Mouse (Mus musculus): ENCODE measurements around the gene Ergic1.

Ergic1 gene

DNA sequence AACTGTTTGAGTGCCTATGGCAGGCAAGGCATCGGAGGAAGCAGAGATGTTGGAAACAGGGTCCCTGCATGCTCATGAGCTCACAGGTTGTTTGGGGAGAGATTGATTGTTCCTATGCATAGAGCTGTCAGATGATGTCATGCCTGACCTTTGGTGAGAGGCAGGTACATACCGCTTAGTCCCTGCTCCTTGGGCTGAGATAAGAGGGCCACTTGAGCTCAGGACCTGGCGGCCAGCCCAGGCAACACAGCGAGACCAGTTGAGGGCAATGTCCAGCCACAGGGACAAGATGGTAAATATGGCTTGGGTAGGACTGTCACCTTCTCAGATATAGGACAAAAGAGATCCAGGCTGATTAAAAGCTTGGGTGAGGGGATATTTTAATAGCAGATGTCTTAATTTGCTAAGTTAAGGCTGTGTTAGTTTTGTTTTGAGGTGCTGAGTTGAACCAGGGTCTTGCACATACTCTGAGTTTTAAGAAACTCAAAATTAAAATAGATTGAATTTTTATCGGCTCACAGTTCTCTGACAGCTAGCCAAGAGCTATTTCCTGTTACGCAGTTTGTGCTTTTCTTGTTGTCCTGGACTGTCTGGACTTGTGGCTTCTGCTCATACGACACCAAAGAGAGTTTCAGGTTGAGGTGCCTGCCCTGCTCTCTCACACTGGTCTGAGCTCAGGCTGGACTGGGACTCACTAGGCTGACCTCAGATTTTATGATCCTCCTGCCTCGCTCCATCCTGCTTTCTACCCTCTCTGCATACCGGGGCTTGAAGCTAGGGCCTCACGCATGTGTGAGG lies 138.7 kb downstream of the Ergic1 start:
- no peak for DNase-seq (ENCODE audit: low spot score)

DNA sequence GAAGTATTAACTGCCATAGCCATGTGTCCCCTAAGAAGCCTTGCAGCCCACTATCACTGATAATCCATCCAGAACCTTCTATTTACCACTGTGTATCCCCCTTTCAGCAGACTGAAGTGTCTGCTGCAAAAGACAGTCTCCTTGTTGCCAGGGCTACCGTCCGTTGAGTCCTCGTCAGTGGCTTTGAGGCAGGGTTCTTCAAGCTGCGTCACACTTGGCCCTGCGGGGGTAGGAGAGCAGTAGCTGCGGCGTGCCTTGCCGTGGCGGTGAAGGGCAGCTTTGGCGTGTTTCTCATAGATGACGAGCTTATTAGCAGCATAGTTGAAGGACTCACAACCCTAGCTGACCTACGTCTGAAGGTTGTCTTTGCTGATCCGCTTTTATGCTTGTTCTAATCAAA lies 140.3 kb downstream of the Ergic1 start:
- DNase-seq (ENCODE audit: low spot score) = no peak

DNA sequence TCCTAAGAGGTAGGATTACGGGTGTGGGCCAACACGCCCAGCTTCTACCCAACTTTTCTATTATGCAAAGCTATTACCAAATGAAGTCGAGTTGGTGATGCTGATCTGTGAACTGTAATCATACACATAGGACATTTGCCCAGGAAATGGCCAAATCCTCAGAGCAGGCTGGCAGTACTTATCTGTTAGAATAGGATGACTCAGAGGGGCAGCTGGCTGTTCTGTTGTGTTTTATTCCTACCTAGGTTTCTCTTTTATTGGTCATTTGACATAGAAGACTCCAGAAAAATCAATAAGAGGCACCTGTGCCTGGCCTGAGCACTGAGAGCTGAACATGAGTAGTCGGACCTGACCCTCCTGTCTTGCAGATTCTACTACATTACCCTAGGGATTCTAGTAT lies 141.3 kb downstream of the Ergic1 start:
- no peak for DNase-seq (ENCODE audit: low spot score)

DNA sequence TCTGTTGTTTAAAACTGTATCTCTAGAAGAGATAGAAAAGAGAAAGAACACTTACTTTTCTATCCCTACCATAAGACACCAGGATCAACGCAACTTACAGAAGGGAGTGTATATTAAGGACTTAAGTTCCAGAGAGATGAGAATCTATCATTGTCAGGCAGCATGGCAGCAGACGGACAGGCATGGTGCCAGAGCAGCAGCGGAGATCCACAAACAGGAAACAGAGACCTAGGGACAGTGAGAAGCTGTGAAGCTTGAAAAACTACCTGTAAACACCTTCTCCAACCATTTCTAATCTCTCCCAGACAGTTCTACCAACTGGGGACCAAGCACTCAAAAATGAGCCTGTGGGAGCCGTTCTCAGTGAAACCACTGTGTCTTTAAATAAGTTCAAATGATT lies 142.4 kb downstream of the Ergic1 start:
- no peak for DNase-seq (ENCODE audit: low spot score)

DNA sequence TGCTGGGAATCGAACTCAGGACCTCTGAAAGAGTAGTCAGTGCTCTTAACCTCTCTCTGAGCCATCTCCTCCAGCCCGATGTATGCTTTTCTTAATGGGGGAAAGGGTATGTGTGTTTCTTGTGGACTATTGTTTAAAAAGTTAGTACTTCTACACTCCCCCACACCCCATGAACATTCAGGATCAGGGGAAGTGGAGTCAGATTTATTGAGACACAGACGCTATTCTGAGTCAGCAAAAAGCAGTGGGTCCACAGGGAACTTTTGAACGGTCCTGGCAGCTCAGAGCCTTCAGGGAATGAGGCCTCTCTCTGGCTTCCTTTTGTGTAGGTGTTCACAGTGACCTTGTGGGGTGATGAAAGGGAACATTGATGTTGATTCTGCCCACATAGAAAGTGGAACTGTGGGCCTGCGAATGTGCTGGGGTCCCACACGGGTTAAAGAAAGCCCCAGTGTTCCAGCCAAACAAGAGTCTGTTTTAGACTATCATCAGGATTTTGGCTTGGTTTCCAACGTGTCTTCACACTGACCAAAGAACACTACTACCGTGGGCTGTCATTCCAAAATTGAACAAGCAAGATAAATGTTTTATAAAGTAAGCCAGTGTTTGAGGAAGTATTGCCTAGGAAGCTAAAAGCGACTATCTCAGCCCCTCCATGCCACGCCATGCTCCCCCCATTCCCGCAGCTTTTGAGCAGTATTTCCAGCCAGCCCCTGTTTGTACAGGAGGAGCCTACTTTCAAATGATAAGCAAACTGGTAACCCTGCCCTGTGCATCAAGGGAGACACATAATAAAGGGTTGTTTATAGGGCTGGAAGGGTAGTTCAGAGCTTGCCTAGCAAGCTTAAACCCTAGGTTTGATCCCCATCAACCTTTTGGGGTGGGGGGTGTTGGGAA lies 144.4 kb downstream of the Ergic1 start:
- DNase-seq (ENCODE audit: low spot score) = no peak
